Mouse (Mus musculus) CD4-positive, CD25-positive, alpha-beta regulatory T cell, adult 9 weeks (primary cell): ENCODE results near the gene C87414. TPM values are rescaled to one million over a fixed set of nuclear protein-coding genes. Genes with fewer than 3 reads are reported as not detected.

Experiments
- polyA plus RNA-seq: library from polyadenylated mRNA; unstranded; fragments of 100-300 nt; shearing (Covaris generic); gene quantifications from one replicate; pipeline ENCODE4 v1.2.1, GENCODE M21; 2017

Gene C87414
- polyA plus RNA-seq, result not detected

DNA sequence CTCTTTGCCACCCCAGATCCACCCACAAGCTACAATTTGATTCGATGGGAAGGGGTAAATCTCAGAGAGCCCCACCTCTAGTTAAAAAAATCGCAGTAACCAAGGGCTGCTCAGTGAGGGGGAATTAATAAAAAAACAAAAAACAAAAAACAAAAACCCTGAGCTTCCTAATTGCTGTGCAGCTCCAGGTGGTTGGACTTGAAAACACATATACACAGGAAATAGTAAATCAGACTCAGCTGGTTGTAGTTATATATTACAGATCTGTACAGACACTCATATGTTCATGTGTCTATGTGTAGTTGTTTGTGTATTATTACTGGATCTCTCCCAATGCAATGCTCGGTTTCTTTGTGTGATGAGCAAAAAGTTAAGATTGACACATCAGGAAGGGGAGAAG lies at the start of gene C87414:
TSS of gene C87414 (minus strand) at position 101 of the 400 bp plus-strand sequence.

Other genes with a start within 250 kb of the C87414 start
- not detected for gene Gm16427, start 131.4 kb downstream of the C87414 start, polyA plus RNA-seq
- gene Gm7792, start 172.2 kb upstream of the C87414 start, polyA plus RNA-seq, result not detected